Mouse (Mus musculus) kidney, embryonic 15.5 days (tissue): ENCODE measurements around the gene Olfr1257. TPM values are rescaled to one million over a fixed set of nuclear protein-coding genes. Genes with fewer than 3 reads are reported as not detected.
"Not testable (repeated sequence)": the region's sequence is repeated elsewhere in the genome, so short reads cannot be mapped to it uniquely, and the experiment has no call there.

Experiments
- ATAC-seq: fragments of 200-750 bp; cut with Nextera tagmentation; replicated peaks from 2 replicates; pipeline ENCODE4 v1.8.0; 2017; ENCODE audit warnings: moderate TSS enrichment; ENCODE audit not compliant: low FRiP score
- H3K27ac ChIP-seq: fragments of 300-500 bp; sonication (generic); 2 replicates; pipeline ENCODE4 v1.5.1; 2015; ENCODE audit warnings: mild to moderate bottlenecking, inconsistent platforms
- H3K27me3 ChIP-seq: fragments of 300-500 bp; sonication (generic); 2 replicates; pipeline ENCODE4 v1.6.1; 2015; ENCODE audit warnings: inconsistent platforms
- H3K36me3 ChIP-seq: fragments of 300-500 bp; sonication (generic); 2 replicates; pipeline ENCODE4 v1.6.1; 2015; ENCODE audit warnings: inconsistent platforms
- H3K4me1 ChIP-seq: fragments of 300-500 bp; sonication (generic); 2 replicates; pipeline ENCODE4 v1.6.1; 2015; ENCODE audit warnings: inconsistent platforms
- H3K4me2 ChIP-seq: fragments of 300-500 bp; sonication (generic); 2 replicates; pipeline ENCODE4 v1.6.1; 2015; ENCODE audit warnings: moderate library complexity, mild to moderate bottlenecking, inconsistent platforms
- H3K4me3 ChIP-seq: fragments of 300-500 bp; sonication (generic); replicated peaks from 2 replicates; pipeline ENCODE4 v1.5.1; 2015; ENCODE audit warnings: mild to moderate bottlenecking, inconsistent platforms
- H3K9ac ChIP-seq: fragments of 300-500 bp; sonication (generic); 2 replicates; pipeline ENCODE4 v1.6.1; 2015; ENCODE audit warnings: mild to moderate bottlenecking, inconsistent platforms
- H3K9me3 ChIP-seq: fragments of 300-500 bp; sonication (generic); replicated peaks from 2 replicates; pipeline ENCODE4 v1.6.1; 2016; ENCODE audit warnings: inconsistent platforms
- WGBS: fragments of 180-500 bp; shearing (Covaris S2); methylation state at CpG from one replicate; pipeline ENCODE4 v1.1.7; 2015; ENCODE audit warnings: mixed read lengths; 5-methylcytosine and 5-hydroxymethylcytosine counted together
- polyA plus RNA-seq: library from polyadenylated mRNA; unstranded; fragments of >200 nt; fragmentation: Nextera tagmentation; extraction: Ambion mirVana; gene quantifications from 2 replicates; pipeline ENCODE4 v1.2.1, GENCODE M21; 2015

Olfr1257 gene
- polyA plus RNA-seq: not detected in 2 replicates

- Histone ChIP-seq H3K9ac (no peak within 1 kb of the TSS), H3K4me3 (no peak within 1 kb of the TSS), H3K4me1 (no peaks in the 10 kb centered on the region), H3K27me3 (no peaks in the 10 kb centered on the region), H3K36me3 (no peaks in the 10 kb centered on the region), H3K4me2 (no peak within 1 kb of the TSS), H3K27ac (no peak within 1 kb of the TSS), H3K9me3 (no peaks in the 10 kb centered on the region)
- no peak for ATAC-seq
- WGBS: 88% methylated on average over 1 of the region's 1 CpGs
Observed at GRCm38 (mm10) chr2:89878137-89878536, at the start of gene Olfr1257. TSS of gene Olfr1257 (plus strand) at chr2:89878437.

GRCm38 (mm10) chr2:89841455-89841854 is 36.8 kb upstream of the Olfr1257 start, which contains the start of gene Olfr1256:
TSS of gene Olfr1256 (minus strand) at chr2:89841555.
- no peaks in the 10 kb centered on the region for H3K27me3 ChIP-seq
- H3K4me1 ChIP-seq: no peaks in the 10 kb centered on the region
- no peak within 1 kb of the TSS for H3K9ac ChIP-seq
- no peak for ATAC-seq
- H3K9me3 ChIP-seq: no peaks in the 10 kb centered on the region
- WGBS: 45% methylated on average over 2 of the region's 2 CpGs
- H3K4me3 ChIP-seq: no peak within 1 kb of the TSS
- H3K36me3 ChIP-seq: no peaks in the 10 kb centered on the region
- H3K4me2 ChIP-seq: no peak within 1 kb of the TSS
- H3K27ac ChIP-seq: no peak within 1 kb of the TSS

GRCm38 (mm10) chr2:89848105-89848504 is 30.1 kb upstream of the Olfr1257 start, which contains the start of gene Olfr48:
TSS of gene Olfr48 (minus strand) at chr2:89848205.
- no peak within 1 kb of the TSS for H3K27ac ChIP-seq
- no peaks in the 10 kb centered on the region for H3K27me3 ChIP-seq
- no peak within 1 kb of the TSS for H3K4me3 ChIP-seq
- ATAC-seq: no peak
- no peak within 1 kb of the TSS for H3K4me2 ChIP-seq
- no peaks in the 10 kb centered on the region for H3K4me1 ChIP-seq
- H3K36me3 ChIP-seq: no peaks in the 10 kb centered on the region
- no peaks in the 10 kb centered on the region for H3K9me3 ChIP-seq
- H3K9ac ChIP-seq: no peak within 1 kb of the TSS
- WGBS: 82% methylated on average over 5 of the region's 5 CpGs

- no peak overlapping the region for H3K9ac ChIP-seq
- ATAC-seq: no peak
- H3K4me3 ChIP-seq: no peak overlapping the region
- H3K27ac ChIP-seq: no peak overlapping the region
- WGBS: 87% methylated on average over 1 of the region's 1 CpGs
- no peak overlapping the region for H3K4me2 ChIP-seq
- H3K4me1 ChIP-seq: no peaks in the 10 kb centered on the region
- no peaks in the 10 kb centered on the region for H3K27me3 ChIP-seq
- H3K9me3 ChIP-seq: no peaks in the 10 kb centered on the region
- no peaks in the 10 kb centered on the region for H3K36me3 ChIP-seq
Observed at GRCm38 (mm10) chr2:89849230-89849629, 29.0 kb upstream of the Olfr1257 start.

GRCm38 (mm10) chr2:89912616-89913015 is 34.4 kb downstream of the Olfr1257 start:
- not testable (repeated sequence) for ATAC-seq, H3K36me3 ChIP-seq, H3K9ac ChIP-seq, H3K4me1 ChIP-seq, H3K27me3 ChIP-seq, H3K4me3 ChIP-seq, H3K9me3 ChIP-seq, H3K4me2 ChIP-seq, H3K27ac ChIP-seq
- 95% methylated on average over 9 of the region's 9 CpGs for WGBS

- no peaks in the 10 kb centered on the region for H3K4me1 ChIP-seq
- no peak for ATAC-seq
- H3K27ac ChIP-seq: no peak within 1 kb of the TSS
- H3K27me3 ChIP-seq: no peaks in the 10 kb centered on the region
- H3K4me3 ChIP-seq: no peak within 1 kb of the TSS
- H3K4me2 ChIP-seq: no peak within 1 kb of the TSS
- no peaks in the 10 kb centered on the region for H3K36me3 ChIP-seq
- H3K9me3 ChIP-seq: no peaks in the 10 kb centered on the region
- no peak within 1 kb of the TSS for H3K9ac ChIP-seq
Observed at GRCm38 (mm10) chr2:89927009-89927408, 48.8 kb downstream of the Olfr1257 start, which contains the start of gene Olfr1258. TSS of gene Olfr1258 (plus strand) at chr2:89927309.

Other genes with a start within 250 kb of the Olfr1257 start
- gene Olfr1249, start 243.5 kb upstream of the Olfr1257 start, polyA plus RNA-seq: not detected in 2 replicates
- gene Olfr1250, start 217.0 kb upstream of the Olfr1257 start, polyA plus RNA-seq: not detected in 2 replicates
- gene Olfr1251, start 206.5 kb upstream of the Olfr1257 start, polyA plus RNA-seq: not detected in 2 replicates
- gene Olfr1252, start 153.4 kb upstream of the Olfr1257 start, polyA plus RNA-seq: not detected in 2 replicates
- not detected in 2 replicates for gene Olfr1253, start 121.3 kb upstream of the Olfr1257 start, polyA plus RNA-seq
- not detected in 2 replicates for gene Olfr1254, start 84.8 kb upstream of the Olfr1257 start, polyA plus RNA-seq
- not detected in 2 replicates for gene Olfr1255, start 66.4 kb upstream of the Olfr1257 start, polyA plus RNA-seq
- not detected in 2 replicates for gene Olfr1256, start 36.9 kb upstream of the Olfr1257 start, polyA plus RNA-seq
- gene Olfr48, start 30.2 kb upstream of the Olfr1257 start, polyA plus RNA-seq: not detected in 2 replicates
- not detected in 2 replicates for gene Olfr1258, start 48.9 kb downstream of the Olfr1257 start, polyA plus RNA-seq
- not detected in 2 replicates for gene Olfr1259, start 70.2 kb downstream of the Olfr1257 start, polyA plus RNA-seq
- gene Olfr1260, start 95.9 kb downstream of the Olfr1257 start, polyA plus RNA-seq: not detected in 2 replicates
- gene Olfr1261, start 112.8 kb downstream of the Olfr1257 start, polyA plus RNA-seq: not detected in 2 replicates
- not detected in 2 replicates for gene Olfr1262, start 121.7 kb downstream of the Olfr1257 start, polyA plus RNA-seq
- gene Olfr1263, start 133.7 kb downstream of the Olfr1257 start, polyA plus RNA-seq: not detected in 2 replicates
- gene Olfr1264, start 147.1 kb downstream of the Olfr1257 start, polyA plus RNA-seq: not detected in 2 replicates
- not detected in 2 replicates for gene Olfr1265, start 156.9 kb downstream of the Olfr1257 start, polyA plus RNA-seq
- not detected in 2 replicates for gene Olfr140, start 185.2 kb downstream of the Olfr1257 start, polyA plus RNA-seq
- gene Olfr1269, start 243.0 kb downstream of the Olfr1257 start, polyA plus RNA-seq: not detected in 2 replicates